Mouse (Mus musculus) small intestine, adult 2 months (tissue): ENCODE results near the gene Syncrip.

ENCODE experiments used
- CTCF ChIP-seq: fragments of 200-500 bp; IDR thresholded peaks from 2 replicates; pipeline ENCODE4 v1.5.1; 2012; ENCODE audit warnings: low read depth, mild to moderate bottlenecking, control low read depth, inconsistent platforms, low read length, moderate library complexity, mixed read lengths; ENCODE audit not compliant: insufficient replicate concordance, insufficient read length; ENCODE audit errors: extremely low read depth
- POLR2A ChIP-seq: fragments of 200-500 bp; IDR thresholded peaks from 2 replicates; pipeline ENCODE4 v1.6.1; 2012; ENCODE audit warnings: low read depth, mild to moderate bottlenecking, control low read depth, inconsistent platforms, low read length, moderate library complexity

GRCm38 (mm10) chr9:88529979-88530580 lies 47.7 kb upstream of the Syncrip start:
- no peak for TF ChIP-seq CTCF
- TF ChIP-seq POLR2A, result no peak
